Mouse (Mus musculus) forebrain, embryonic 15.5 days (tissue): ENCODE data around the gene Asap3. TPM values are rescaled to one million over a fixed set of nuclear protein-coding genes. Genes with fewer than 3 reads are reported as not detected.

ENCODE experiments used
- ATAC-seq: fragments of 200-750 bp; cut with Nextera tagmentation; replicated peaks from 2 replicates; pipeline ENCODE4 v1.8.0; 2017; ENCODE audit warnings: mild to moderate bottlenecking, moderate TSS enrichment, moderate library complexity
- H3K27ac ChIP-seq: fragments of 300-500 bp; sonication (generic); replicated peaks from 2 replicates; pipeline ENCODE4 v1.5.1; 2015; ENCODE audit warnings: mild to moderate bottlenecking, inconsistent platforms
- H3K27me3 ChIP-seq: fragments of 300-500 bp; sonication (generic); 2 replicates; pipeline ENCODE4 v1.6.1; 2015; ENCODE audit warnings: inconsistent platforms
- H3K36me3 ChIP-seq: fragments of 300-500 bp; sonication (generic); 2 replicates; pipeline ENCODE4 v1.6.1; 2015; ENCODE audit warnings: mild to moderate bottlenecking, inconsistent platforms
- H3K4me1 ChIP-seq: fragments of 300-500 bp; sonication (generic); 2 replicates; pipeline ENCODE4 v1.6.1; 2015; ENCODE audit warnings: inconsistent platforms
- H3K4me2 ChIP-seq: fragments of 300-500 bp; sonication (generic); replicated peaks from 2 replicates; pipeline ENCODE4 v1.6.1; 2015; ENCODE audit warnings: mild to moderate bottlenecking, inconsistent platforms
- H3K4me3 ChIP-seq: fragments of 300-500 bp; sonication (generic); 2 replicates; pipeline ENCODE4 v1.5.1; 2015; ENCODE audit warnings: mild to moderate bottlenecking, inconsistent platforms
- H3K9ac ChIP-seq: fragments of 300-500 bp; sonication (generic); replicated peaks from 2 replicates; pipeline ENCODE4 v1.6.1; 2015; ENCODE audit warnings: mild to moderate bottlenecking, inconsistent platforms
- H3K9me3 ChIP-seq: fragments of 300-500 bp; sonication (generic); 2 replicates; pipeline ENCODE4 v1.6.1; 2016; ENCODE audit warnings: inconsistent platforms
- WGBS: fragments of 180-500 bp; shearing (Covaris S2); methylation state at CpG from one replicate; pipeline ENCODE4 v1.1.7; 2015; ENCODE audit warnings: mixed read lengths; 5-methylcytosine and 5-hydroxymethylcytosine counted together
- polyA plus RNA-seq: library from polyadenylated mRNA; unstranded; fragments of >200 nt; fragmentation: Nextera tagmentation; extraction: Ambion mirVana; gene quantifications from 2 replicates; pipeline ENCODE4 v1.2.1, GENCODE M21; 2015

The Asap3 gene
- polyA plus RNA-seq, 1 experiment from 2014 or later, result 3.4 TPM

DNA sequence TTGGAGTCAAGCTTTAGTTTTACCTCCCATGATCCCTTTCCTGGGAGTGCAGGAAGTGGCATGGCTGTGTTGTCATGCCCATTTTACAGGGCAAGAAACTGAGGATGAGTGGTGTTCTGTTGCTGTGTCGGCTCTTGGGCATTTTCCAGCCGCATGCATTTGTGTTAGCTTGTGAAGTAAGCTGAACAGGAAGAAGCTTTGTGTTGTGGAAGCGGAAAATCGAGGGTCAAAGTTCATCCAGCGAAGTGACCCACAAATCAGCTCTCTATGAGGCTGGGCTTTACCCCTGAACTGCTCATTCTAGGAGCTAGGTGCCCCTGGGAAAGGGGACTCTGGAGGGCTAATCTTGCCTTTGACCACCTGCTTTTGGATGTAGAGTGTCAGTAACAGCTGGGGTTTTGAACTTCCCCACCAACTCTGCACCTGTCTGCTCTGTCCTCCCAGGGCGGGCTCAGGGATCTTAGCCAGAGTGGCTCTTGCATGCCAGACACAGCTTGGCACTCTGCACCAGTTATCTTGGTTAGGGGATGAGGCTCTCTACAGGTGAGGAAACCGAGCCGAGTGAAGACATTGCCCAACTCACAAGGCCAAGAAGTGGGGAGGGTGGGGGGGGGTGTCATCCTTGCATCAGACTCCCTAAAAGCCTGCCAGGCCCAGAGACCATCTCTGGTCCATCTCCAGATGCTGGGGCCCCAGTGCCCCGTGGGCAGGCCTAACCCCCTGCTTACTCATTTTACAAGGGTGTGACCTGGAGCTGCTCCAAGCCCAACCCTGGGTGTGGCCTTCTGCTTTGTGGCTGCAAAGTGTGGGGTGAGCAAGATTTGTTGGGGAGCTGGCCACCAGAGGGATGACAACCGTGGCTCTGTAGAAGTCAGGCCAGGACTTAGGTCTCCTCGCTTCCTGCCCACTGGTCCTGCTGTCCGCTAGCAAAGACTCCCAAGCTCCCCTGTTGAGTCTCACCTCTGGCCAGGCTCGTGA is 31.7 kb upstream of the Asap3 start:
- H3K27me3 ChIP-seq, result no peaks in the 10 kb centered on the region
- H3K4me1 ChIP-seq, result peaks cover 51% of the 10 kb centered on the region
- no peak overlapping the region for H3K27ac ChIP-seq
- WGBS, result 73% methylated on average over 13 of the region's 13 CpGs
- H3K36me3 ChIP-seq, result no peaks in the 10 kb centered on the region
- no peaks in the 10 kb centered on the region for H3K9me3 ChIP-seq
- peak overlapping the region; percentile 100 for H3K4me2 ChIP-seq
- H3K9ac ChIP-seq, result no peak overlapping the region
- H3K4me3 ChIP-seq, result peak overlapping the region; percentile 65; the same call in 1 of the 2 replicates
- ATAC-seq, result no peak

- Histone ChIP-seq H3K36me3 (no peaks in the 10 kb centered on the region), H3K4me1 (peaks cover 64% of the 10 kb centered on the region), H3K27me3 (no peaks in the 10 kb centered on the region), H3K27ac (no peak overlapping the region), H3K9me3 (no peaks in the 10 kb centered on the region), H3K9ac (no peak overlapping the region), H3K4me3 (no peak overlapping the region), H3K4me2 (no peak overlapping the region)
- 74% methylated on average over 10 of the region's 10 CpGs for WGBS
- ATAC-seq, result no peak
Measured at GRCm38 (mm10) chr4:136176022-136176552, 30.1 kb upstream of the Asap3 start.

- H3K9me3 ChIP-seq, result no peaks in the 10 kb centered on the region
- no peak overlapping the region for H3K4me3 ChIP-seq
- H3K27me3 ChIP-seq, result no peaks in the 10 kb centered on the region
- no peak for ATAC-seq
- no peak overlapping the region for H3K4me2 ChIP-seq
- peaks cover 60% of the 10 kb centered on the region for H3K4me1 ChIP-seq
- H3K27ac ChIP-seq, result 0 out of 2 replicates have a peak overlapping the region, but pooled peaks have one; percentile 41
- 47% methylated on average over 8 of the region's 8 CpGs for WGBS
- H3K9ac ChIP-seq, result no peak overlapping the region
- H3K36me3 ChIP-seq, result no peaks in the 10 kb centered on the region
Measured at GRCm38 (mm10) chr4:136177244-136177611, 28.9 kb upstream of the Asap3 start.

GRCm38 (mm10) chr4:136177612-136178474 is 28.3 kb upstream of the Asap3 start:
- Histone ChIP-seq H3K9ac (no peak overlapping the region), H3K36me3 (no peaks in the 10 kb centered on the region), H3K27me3 (no peaks in the 10 kb centered on the region), H3K4me1 (peaks cover 54% of the 10 kb centered on the region), H3K9me3 (no peaks in the 10 kb centered on the region), H3K4me3 (no peak overlapping the region), H3K27ac (peak overlapping the region; percentile 41; the same call in 1 of the 2 replicates), H3K4me2 (no peak overlapping the region)
- ATAC-seq, result no peak; the same call in 1 of the 2 replicates
- WGBS, result 35% methylated on average over 11 of the region's 11 CpGs

DNA sequence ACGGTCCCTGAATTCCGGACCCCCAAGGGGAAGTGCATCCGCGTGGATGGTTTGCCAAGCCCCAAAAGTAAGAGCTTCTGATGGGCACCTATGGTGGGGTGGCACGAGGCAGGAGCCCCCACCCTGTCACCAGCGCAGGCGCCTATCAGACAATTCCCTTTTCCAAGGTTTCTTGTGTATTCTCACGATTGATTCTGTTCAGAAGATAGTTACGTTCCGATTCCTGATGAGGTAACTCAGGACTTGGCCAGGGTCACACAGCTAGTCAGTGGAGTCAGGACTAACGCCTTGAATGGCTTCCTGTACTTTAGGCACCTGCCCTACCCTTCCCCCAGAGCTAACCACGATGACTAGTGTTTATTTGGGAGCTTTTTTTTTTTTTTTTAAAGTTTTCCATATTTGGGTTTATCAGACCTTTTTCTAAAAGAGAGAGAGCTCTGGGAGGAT is 27.7 kb upstream of the Asap3 start:
- H3K4me3 ChIP-seq, result no peak overlapping the region
- H3K27me3 ChIP-seq, result no peaks in the 10 kb centered on the region
- H3K4me1 ChIP-seq, result peaks cover 48% of the 10 kb centered on the region
- no peak overlapping the region for H3K9ac ChIP-seq
- 0 out of 2 replicates have a peak overlapping the region, but pooled peaks have one; percentile 41 for H3K27ac ChIP-seq
- H3K36me3 ChIP-seq, result no peaks in the 10 kb centered on the region
- no peaks in the 10 kb centered on the region for H3K9me3 ChIP-seq
- H3K4me2 ChIP-seq, result no peak overlapping the region
- WGBS, result 82% methylated on average over 12 of the region's 12 CpGs
- ATAC-seq, result no peak

DNA sequence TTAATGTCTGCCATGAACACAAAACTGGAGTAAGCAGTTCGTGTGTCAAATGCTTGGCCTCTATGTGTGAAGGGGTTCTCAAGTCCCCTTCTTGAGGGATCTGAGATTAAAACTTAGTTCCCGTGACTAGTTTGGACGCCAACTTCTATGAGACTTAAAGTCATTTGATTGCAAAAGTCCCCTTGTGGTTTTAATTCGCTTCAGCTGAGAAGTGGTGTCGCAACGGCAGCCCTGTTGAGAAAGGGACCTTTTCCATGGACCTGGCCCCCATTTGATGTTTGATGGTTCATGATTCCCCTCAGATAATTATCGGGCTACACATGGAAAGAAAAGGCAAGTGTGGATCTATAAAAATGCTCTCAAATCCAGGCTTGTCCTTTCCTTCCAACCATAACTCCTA is 26.7 kb upstream of the Asap3 start:
- WGBS, result 89% methylated on average over 7 of the region's 7 CpGs
- Histone ChIP-seq H3K9ac (no peak overlapping the region), H3K4me1 (peaks cover 39% of the 10 kb centered on the region), H3K4me2 (no peak overlapping the region), H3K9me3 (no peaks in the 10 kb centered on the region), H3K36me3 (no peaks in the 10 kb centered on the region), H3K27me3 (no peaks in the 10 kb centered on the region), H3K27ac (no peak overlapping the region), H3K4me3 (no peak overlapping the region)
- ATAC-seq, result no peak

GRCm38 (mm10) chr4:136179998-136180397 is 26.2 kb upstream of the Asap3 start:
- peak overlapping the region; percentile 40 for H3K4me3 ChIP-seq
- H3K9ac ChIP-seq, result peak overlapping the region; percentile 42
- 0 out of 2 replicates have a peak overlapping the region, but pooled peaks have one; percentile 33 for H3K27ac ChIP-seq
- H3K4me2 ChIP-seq, result peak overlapping the region; percentile 55
- no peaks in the 10 kb centered on the region for H3K36me3 ChIP-seq
- ATAC-seq, result peak; percentile 39
- H3K27me3 ChIP-seq, result no peaks in the 10 kb centered on the region
- WGBS, result 7% methylated on average over 15 of the region's 15 CpGs
- peaks cover 34% of the 10 kb centered on the region for H3K4me1 ChIP-seq
- no peaks in the 10 kb centered on the region for H3K9me3 ChIP-seq

GRCm38 (mm10) chr4:136180408-136181330 is 25.5 kb upstream of the Asap3 start:
- Histone ChIP-seq H3K36me3 (no peaks in the 10 kb centered on the region), H3K9ac (peak overlapping the region; percentile 42), H3K27me3 (no peaks in the 10 kb centered on the region), H3K4me1 (peaks cover 31% of the 10 kb centered on the region), H3K27ac (0 out of 2 replicates have a peak overlapping the region, but pooled peaks have one; percentile 33), H3K9me3 (no peaks in the 10 kb centered on the region), H3K4me3 (peak overlapping the region; percentile 40), H3K4me2 (peak overlapping the region; percentile 55)
- ATAC-seq, result peak; percentile 66
- WGBS, result 24% methylated on average over 23 of the region's 23 CpGs

DNA sequence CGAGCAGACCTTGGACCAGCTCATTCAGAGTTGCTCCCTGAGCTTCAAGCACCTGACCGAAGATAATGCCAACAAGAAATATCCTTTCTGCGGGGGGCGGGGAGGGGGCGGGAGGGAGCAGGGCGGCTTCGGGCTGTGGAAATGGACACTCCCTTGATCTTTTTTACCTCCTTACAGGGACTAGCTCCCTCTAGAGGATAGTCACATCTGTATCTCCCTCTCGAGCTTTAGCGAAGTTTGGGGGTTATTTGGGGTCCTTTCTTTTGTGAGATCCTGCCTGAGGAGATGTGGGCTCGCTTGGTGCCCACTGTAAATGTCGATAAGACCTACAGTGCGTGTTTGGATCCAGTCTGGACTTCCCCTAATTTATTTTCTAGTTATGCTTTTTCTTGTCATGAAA is 24.8 kb upstream of the Asap3 start:
- Histone ChIP-seq H3K27me3 (no peaks in the 10 kb centered on the region), H3K4me2 (no peak overlapping the region), H3K4me3 (no peak overlapping the region), H3K9me3 (no peaks in the 10 kb centered on the region), H3K4me1 (peaks cover 28% of the 10 kb centered on the region), H3K27ac (no peak overlapping the region), H3K36me3 (no peaks in the 10 kb centered on the region), H3K9ac (no peak overlapping the region)
- ATAC-seq, result no peak
- WGBS, result 38% methylated on average over 12 of the region's 12 CpGs

DNA sequence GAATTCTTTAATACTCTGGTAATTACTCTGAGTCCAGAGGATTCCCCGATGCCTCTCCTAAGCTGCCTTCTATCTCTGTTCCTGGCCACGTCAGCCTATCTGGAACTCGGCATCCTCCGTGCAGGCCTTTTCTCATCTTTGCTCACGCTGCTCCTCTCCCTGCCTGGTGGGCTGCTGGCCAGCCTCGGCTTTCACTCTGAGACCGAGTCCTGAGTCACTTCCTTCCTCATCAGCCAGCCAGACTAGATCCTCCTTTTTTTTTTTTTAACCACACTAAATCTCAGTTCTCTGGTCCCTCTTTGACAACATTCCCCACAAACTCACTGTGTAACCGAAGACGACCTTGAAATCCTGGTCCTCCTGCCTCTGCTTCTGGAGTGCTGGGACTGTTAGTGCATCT is 20.8 kb upstream of the Asap3 start:
- Histone ChIP-seq H3K4me2 (no peak overlapping the region), H3K4me1 (peaks cover 16% of the 10 kb centered on the region), H3K36me3 (no peaks in the 10 kb centered on the region), H3K27ac (no peak overlapping the region), H3K4me3 (no peak overlapping the region), H3K9me3 (no peaks in the 10 kb centered on the region), H3K9ac (no peak overlapping the region), H3K27me3 (no peaks in the 10 kb centered on the region)
- WGBS, result 88% methylated on average over 9 of the region's 9 CpGs
- ATAC-seq, result no peak

DNA sequence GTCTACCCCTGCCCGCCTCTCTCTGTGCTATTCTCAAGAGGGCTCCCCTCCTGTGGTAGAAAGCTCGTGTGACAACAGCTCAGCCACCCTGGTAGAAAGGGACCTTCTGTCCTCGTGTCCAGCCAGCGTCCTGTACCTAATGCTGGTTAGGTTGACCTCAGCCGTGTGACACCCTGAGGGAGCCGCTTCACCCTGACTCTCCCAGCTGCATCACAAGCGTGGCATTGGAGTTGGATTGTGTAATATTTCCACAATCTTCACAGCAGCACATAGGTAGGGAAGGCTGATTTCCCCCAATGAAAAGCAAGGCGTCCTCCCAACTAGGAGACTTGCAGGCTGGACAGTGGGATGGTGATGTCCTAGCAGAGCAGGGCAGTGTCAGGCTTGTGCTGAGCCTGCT is 19.9 kb upstream of the Asap3 start:
- Histone ChIP-seq H3K27ac (no peak overlapping the region), H3K9ac (no peak overlapping the region), H3K27me3 (no peaks in the 10 kb centered on the region), H3K4me3 (no peak overlapping the region), H3K4me2 (no peak overlapping the region), H3K9me3 (no peaks in the 10 kb centered on the region), H3K4me1 (peaks cover 8% of the 10 kb centered on the region), H3K36me3 (no peaks in the 10 kb centered on the region)
- 90% methylated on average over 8 of the region's 8 CpGs for WGBS
- ATAC-seq, result no peak
